In the genomic region with DNA sequence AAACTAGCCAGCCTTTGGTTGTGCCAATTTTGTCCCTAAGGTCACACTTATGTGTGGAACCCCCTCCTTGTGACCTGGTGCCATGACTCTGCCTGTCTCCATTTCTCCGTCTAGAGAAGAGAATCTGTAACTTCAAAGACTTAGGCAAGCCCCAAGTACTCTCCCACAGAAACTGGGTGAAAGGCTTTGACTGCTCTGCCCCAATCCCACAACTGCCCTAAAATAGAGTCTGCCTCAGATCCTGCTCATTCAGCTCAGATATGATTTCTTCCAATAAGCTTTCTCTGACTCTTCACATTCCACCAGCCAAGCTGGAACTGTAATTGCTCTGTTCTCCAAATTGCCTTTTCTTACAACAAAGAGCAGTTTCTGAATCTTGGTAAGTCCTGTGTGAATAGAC, we compare ENCODE assay signal across 17 mouse cellular contexts.
"Had no signal": no experiment of that assay in that cellular context is flagged by ENCODE, and none has a peak within 500 bp of the region (broad histone marks: within the 10 kb centered on the region; RNA-seq: fewer than 3 reads in every experiment).

No protein-coding gene starts in this region.

- H3K9ac ChIP-seq: limb, embryonic 12.5 days; liver, embryonic 14.5 days; midbrain, embryonic 13.5 days; neural tube, embryonic 15.5 days had no signal

- H3K27ac ChIP-seq: kidney, postnatal 0 days; limb, embryonic 12.5 days; liver, embryonic 14.5 days; midbrain, embryonic 13.5 days; neural tube, embryonic 15.5 days had no signal

- H3K4me2 ChIP-seq: limb, embryonic 12.5 days; midbrain, embryonic 13.5 days; neural tube, embryonic 15.5 days had no signal

- H3K27me3 ChIP-seq: limb, embryonic 12.5 days; midbrain, embryonic 13.5 days; neural tube, embryonic 15.5 days had no signal

- H3K9me3 ChIP-seq: midbrain, embryonic 13.5 days; neural tube, embryonic 15.5 days had no signal

- H3K36me3 ChIP-seq: limb, embryonic 12.5 days; midbrain, embryonic 13.5 days; neural tube, embryonic 15.5 days had no signal

- H3K4me3 ChIP-seq: limb, embryonic 12.5 days; midbrain, embryonic 13.5 days; neural tube, embryonic 15.5 days had no signal

- H3K4me1 ChIP-seq: limb, embryonic 12.5 days; midbrain, embryonic 13.5 days; neural tube, embryonic 15.5 days had no signal

- DNase-seq: kidney, postnatal 36 days; layer of hippocampus, adult 9-11 months; layer of hippocampus, postnatal 36 days; liver; lung, adult 2 months; lung, postnatal 36 days; right cerebral cortex, adult 18-20 months; right cerebral cortex, postnatal 25 days; spleen, adult 18-20 months; thymus, adult 2 months; thymus, postnatal 25 days had no signal

- ATAC-seq: lung, postnatal 0 days; midbrain, embryonic 13.5 days had no signal
